Mouse (Mus musculus): ENCODE data around the gene Sparc. TPM values are rescaled to one million over a fixed set of nuclear protein-coding genes. Genes with fewer than 3 reads are reported as not detected.

Sparc gene
- total and polyA plus RNA-seq, 2 experiments, result 28.0 to 110 TPM

GRCm38 (mm10) chr11:55410502-55410901, 12.5 kb downstream of the Sparc start:
- H3K9ac ChIP-seq (ENCODE audit: low read depth, low read length), result no peak overlapping the region
- no peaks in the 10 kb centered on the region for H3K27me3 ChIP-seq (ENCODE audit: control insufficient read depth, insufficient read depth, low read length)
- peaks cover 2% of the 10 kb centered on the region; the same call in 1 of the 2 replicates for H3K4me1 ChIP-seq (ENCODE audit: control insufficient read depth, insufficient read depth, low read length)
- 56% methylated on average over 3 of the region's 3 CpGs for WGBS
- peak overlapping the region; percentile 35 for H3K27ac ChIP-seq (replicated peaks; ENCODE audit: insufficient read depth, low read depth, low read length)
- H3K4me3 ChIP-seq (ENCODE audit: insufficient read depth, low read depth, low read length), result no peak overlapping the region
- H3K79me2 ChIP-seq (ENCODE audit: control insufficient read depth, insufficient read depth, low read length), result no peaks in the 10 kb centered on the region
- H3K36me3 ChIP-seq (ENCODE audit: control insufficient read depth, insufficient read depth, low read length), result no peaks in the 10 kb centered on the region
- DNase-seq (ENCODE audit: extremely low read depth, low read depth, low spot score), result no peak
- TF ChIP-seq POLR2A (IDR thresholded peaks at IDR 0.05; ENCODE audit: extremely low read depth, insufficient read depth, low read length) (no peak), CTCF (IDR thresholded peaks at IDR 0.05; ENCODE audit: low read depth, low read length) (no peak)

GRCm38 (mm10) chr11:55410005-55410404, 13.0 kb downstream of the Sparc start:
- H3K4me3 ChIP-seq (ENCODE audit: insufficient read depth, low read depth, low read length), result no peak overlapping the region
- H3K79me2 ChIP-seq (ENCODE audit: control insufficient read depth, insufficient read depth, low read length), result no peaks in the 10 kb centered on the region
- TF ChIP-seq POLR2A (IDR thresholded peaks at IDR 0.05; ENCODE audit: extremely low read depth, insufficient read depth, low read length) (no peak), CTCF (IDR thresholded peaks at IDR 0.05; ENCODE audit: low read depth, low read length) (no peak)
- H3K27me3 ChIP-seq (ENCODE audit: control insufficient read depth, insufficient read depth, low read length), result no peaks in the 10 kb centered on the region
- 83% methylated on average over 3 of the region's 3 CpGs for WGBS
- DNase-seq (ENCODE audit: extremely low read depth, low read depth, low spot score), result no peak
- no peak overlapping the region for H3K9ac ChIP-seq (ENCODE audit: low read depth, low read length)
- no peak overlapping the region for H3K27ac ChIP-seq (replicated peaks; ENCODE audit: insufficient read depth, low read depth, low read length)
- H3K36me3 ChIP-seq (ENCODE audit: control insufficient read depth, insufficient read depth, low read length), result no peaks in the 10 kb centered on the region
- H3K4me1 ChIP-seq (ENCODE audit: control insufficient read depth, insufficient read depth, low read length), result peaks cover 5% of the 10 kb centered on the region

- H3K4me1 ChIP-seq (ENCODE audit: control insufficient read depth, insufficient read depth, low read length), result peaks cover 5% of the 10 kb centered on the region
These were observed 15.8 kb downstream of the Sparc start for GRCm38 (mm10) chr11:55407133-55407532.

GRCm38 (mm10) chr11:55405601-55406469, 17.1 kb downstream of the Sparc start:
- H3K27me3 ChIP-seq (ENCODE audit: control insufficient read depth, insufficient read depth, low read length), result no peaks in the 10 kb centered on the region
- DNase-seq (ENCODE audit: extremely low read depth, low read depth, low spot score), result peak; percentile 57

More at GRCm38 (mm10) chr11:55407133-55407532, 15.8 kb downstream of the Sparc start:
- Histone ChIP-seq H3K9ac (ENCODE audit: low read depth, low read length) (no peak overlapping the region), H3K36me3 (ENCODE audit: control insufficient read depth, insufficient read depth, low read length) (no peaks in the 10 kb centered on the region), H3K27ac (replicated peaks; ENCODE audit: insufficient read depth, low read depth, low read length) (0 out of 2 replicates have a peak overlapping the region, but pooled peaks have one; percentile 79), H3K27me3 (ENCODE audit: control insufficient read depth, insufficient read depth, low read length) (no peaks in the 10 kb centered on the region), H3K79me2 (ENCODE audit: control insufficient read depth, insufficient read depth, low read length) (no peaks in the 10 kb centered on the region), H3K4me3 (ENCODE audit: insufficient read depth, low read depth, low read length) (no peak overlapping the region)
- no peak for DNase-seq (ENCODE audit: extremely low read depth, low read depth, low spot score)
- TF ChIP-seq POLR2A (IDR thresholded peaks at IDR 0.05; ENCODE audit: extremely low read depth, insufficient read depth, low read length), result no peak
- no peak for TF ChIP-seq CTCF (IDR thresholded peaks at IDR 0.05; ENCODE audit: low read depth, low read length)
- 79% methylated on average over 4 of the region's 4 CpGs for WGBS

GRCm38 (mm10) chr11:55404659-55405457, 18.1 kb downstream of the Sparc start:
- 77% methylated on average over 9 of the region's 9 CpGs for WGBS
- H3K4me1 ChIP-seq (ENCODE audit: control insufficient read depth, insufficient read depth, low read length), result peaks cover 3% of the 10 kb centered on the region; the same call in 1 of the 2 replicates
- DNase-seq (ENCODE audit: extremely low read depth, low read depth, low spot score), result no peak
- H3K9ac ChIP-seq (ENCODE audit: low read depth, low read length), result no peak overlapping the region
- no peaks in the 10 kb centered on the region for H3K36me3 ChIP-seq (ENCODE audit: control insufficient read depth, insufficient read depth, low read length)
- no peaks in the 10 kb centered on the region for H3K27me3 ChIP-seq (ENCODE audit: control insufficient read depth, insufficient read depth, low read length)
- TF ChIP-seq CTCF (IDR thresholded peaks at IDR 0.05; ENCODE audit: low read depth, low read length) (no peak), POLR2A (IDR thresholded peaks at IDR 0.05; ENCODE audit: extremely low read depth, insufficient read depth, low read length) (no peak)
- no peaks in the 10 kb centered on the region for H3K79me2 ChIP-seq (ENCODE audit: control insufficient read depth, insufficient read depth, low read length)
- H3K27ac ChIP-seq (replicated peaks; ENCODE audit: insufficient read depth, low read depth, low read length), result peak overlapping the region; percentile 22; the same call in 1 of the 2 replicates
- no peak overlapping the region for H3K4me3 ChIP-seq (ENCODE audit: insufficient read depth, low read depth, low read length)

More at GRCm38 (mm10) chr11:55405601-55406469, 17.1 kb downstream of the Sparc start:
- no peak for TF ChIP-seq CTCF (IDR thresholded peaks at IDR 0.05; ENCODE audit: low read depth, low read length)
- no peak for TF ChIP-seq POLR2A (IDR thresholded peaks at IDR 0.05; ENCODE audit: extremely low read depth, insufficient read depth, low read length)
- H3K4me3 ChIP-seq (ENCODE audit: insufficient read depth, low read depth, low read length), result no peak overlapping the region
- H3K79me2 ChIP-seq (ENCODE audit: control insufficient read depth, insufficient read depth, low read length), result no peaks in the 10 kb centered on the region
- peak overlapping the region; percentile 79 for H3K27ac ChIP-seq (replicated peaks; ENCODE audit: insufficient read depth, low read depth, low read length)
- no peaks in the 10 kb centered on the region for H3K36me3 ChIP-seq (ENCODE audit: control insufficient read depth, insufficient read depth, low read length)
- H3K4me1 ChIP-seq (ENCODE audit: control insufficient read depth, insufficient read depth, low read length), result peaks cover 5% of the 10 kb centered on the region
- 54% methylated on average over 8 of the region's 8 CpGs for WGBS
- no peak overlapping the region for H3K9ac ChIP-seq (ENCODE audit: low read depth, low read length)
